Mouse (Mus musculus): ENCODE measurements around the gene Cftr. TPM values are rescaled to one million over a fixed set of nuclear protein-coding genes. Genes with fewer than 3 reads are reported as not detected.

Cftr gene
- polyA plus RNA-seq, 1 experiment from 2014 or later, result 0.41 TPM

GRCm38 (mm10) chr6:18225157-18225556 lies 54.7 kb downstream of the Cftr start:
- ATAC-seq (ENCODE audit: low FRiP score), result no peak
- no peak overlapping the region for H3K9ac ChIP-seq (replicated peaks)
- no peaks in the 10 kb centered on the region for H3K27me3 ChIP-seq (replicated peaks)
- no peaks in the 10 kb centered on the region for H3K4me1 ChIP-seq
- no peak overlapping the region for H3K27ac ChIP-seq (replicated peaks)
- H3K36me3 ChIP-seq, result no peaks in the 10 kb centered on the region
- H3K4me2 ChIP-seq, result no peak overlapping the region
- no peaks in the 10 kb centered on the region for H3K9me3 ChIP-seq (replicated peaks)
- 2% methylated on average over 3 of the region's 3 CpGs for WGBS
- H3K4me3 ChIP-seq (replicated peaks), result no peak overlapping the region

DNA sequence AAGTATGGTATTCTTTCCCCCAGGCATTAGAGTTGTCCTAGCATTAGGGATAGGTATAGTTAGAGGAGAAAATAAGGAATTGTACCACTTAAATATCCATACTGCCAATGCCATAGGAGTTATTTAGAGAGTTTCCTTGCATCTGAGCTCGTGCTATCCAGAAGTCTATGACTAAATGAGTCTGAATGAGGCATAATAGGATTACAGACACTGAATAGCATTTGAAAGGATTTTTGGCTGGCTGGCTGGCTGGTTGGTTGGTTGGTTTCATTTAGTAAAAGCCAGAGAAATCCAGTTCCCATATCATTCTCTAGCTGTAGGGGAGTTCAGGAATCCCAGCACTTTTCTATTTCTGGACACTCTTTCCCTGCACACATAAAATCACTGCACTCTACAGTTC lies 76.0 kb downstream of the Cftr start:
- H3K4me3 ChIP-seq (replicated peaks), result no peak overlapping the region
- WGBS, result 60% methylated on average over 1 of the region's 1 CpGs
- no peaks in the 10 kb centered on the region for H3K36me3 ChIP-seq
- ATAC-seq (ENCODE audit: low FRiP score), result no peak
- H3K9ac ChIP-seq (replicated peaks), result no peak overlapping the region
- no peak overlapping the region for H3K27ac ChIP-seq (replicated peaks)
- H3K9me3 ChIP-seq (replicated peaks), result no peaks in the 10 kb centered on the region
- H3K4me1 ChIP-seq, result no peaks in the 10 kb centered on the region
- H3K27me3 ChIP-seq (replicated peaks), result no peaks in the 10 kb centered on the region
- no peak overlapping the region for H3K4me2 ChIP-seq

- 49% methylated on average over 2 of the region's 2 CpGs for WGBS
- ATAC-seq (ENCODE audit: low FRiP score), result no peak
- Histone ChIP-seq H3K9ac (replicated peaks) (no peak overlapping the region), H3K4me3 (replicated peaks) (no peak overlapping the region), H3K4me2 (no peak overlapping the region), H3K27ac (replicated peaks) (no peak overlapping the region), H3K9me3 (replicated peaks) (no peaks in the 10 kb centered on the region), H3K4me1 (no peaks in the 10 kb centered on the region), H3K27me3 (replicated peaks) (no peaks in the 10 kb centered on the region), H3K36me3 (no peaks in the 10 kb centered on the region)
These were observed 77.5 kb downstream of the Cftr start for GRCm38 (mm10) chr6:18247891-18248463.

- ATAC-seq (ENCODE audit: low FRiP score), result no peak
- Histone ChIP-seq H3K9me3 (replicated peaks) (no peaks in the 10 kb centered on the region), H3K4me2 (no peak overlapping the region), H3K27ac (replicated peaks) (no peak overlapping the region), H3K4me3 (replicated peaks) (no peak overlapping the region), H3K9ac (replicated peaks) (no peak overlapping the region), H3K27me3 (replicated peaks) (no peaks in the 10 kb centered on the region), H3K36me3 (no peaks in the 10 kb centered on the region), H3K4me1 (no peaks in the 10 kb centered on the region)
- WGBS, result 32% methylated on average over 4 of the region's 4 CpGs
These were observed 78.0 kb downstream of the Cftr start for GRCm38 (mm10) chr6:18248464-18248863.

GRCm38 (mm10) chr6:18254586-18254985 lies 84.1 kb downstream of the Cftr start:
- no peak overlapping the region for H3K27ac ChIP-seq (replicated peaks)
- WGBS, result 33% methylated on average over 5 of the region's 5 CpGs
- no peaks in the 10 kb centered on the region for H3K4me1 ChIP-seq
- H3K9me3 ChIP-seq (replicated peaks), result no peaks in the 10 kb centered on the region
- H3K4me2 ChIP-seq, result no peak overlapping the region
- H3K4me3 ChIP-seq (replicated peaks), result no peak overlapping the region
- 0 out of 2 replicates have a peak, but pooled peaks cover 3% of the 10 kb centered on the region for H3K27me3 ChIP-seq (replicated peaks)
- H3K36me3 ChIP-seq, result no peaks in the 10 kb centered on the region
- no peak for ATAC-seq (ENCODE audit: low FRiP score)
- H3K9ac ChIP-seq (replicated peaks), result no peak overlapping the region

- no peak overlapping the region for H3K27ac ChIP-seq (replicated peaks)
- no peaks in the 10 kb centered on the region for H3K27me3 ChIP-seq (replicated peaks)
- no peak overlapping the region for H3K4me3 ChIP-seq (replicated peaks)
- H3K4me2 ChIP-seq, result no peak overlapping the region
- no peaks in the 10 kb centered on the region for H3K36me3 ChIP-seq
- ATAC-seq (ENCODE audit: low FRiP score), result no peak
- H3K9ac ChIP-seq (replicated peaks), result no peak overlapping the region
- no peaks in the 10 kb centered on the region for H3K4me1 ChIP-seq
- no peaks in the 10 kb centered on the region for H3K9me3 ChIP-seq (replicated peaks)
- WGBS, result 5% methylated on average over 1 of the region's 1 CpGs
These were observed 100.5 kb downstream of the Cftr start for GRCm38 (mm10) chr6:18270983-18271382.

- Histone ChIP-seq H3K9ac (replicated peaks) (no peak overlapping the region), H3K9me3 (replicated peaks) (no peaks in the 10 kb centered on the region), H3K27ac (replicated peaks) (no peak overlapping the region), H3K4me3 (replicated peaks) (no peak overlapping the region), H3K4me2 (no peak overlapping the region), H3K4me1 (no peaks in the 10 kb centered on the region), H3K27me3 (replicated peaks) (no peaks in the 10 kb centered on the region), H3K36me3 (no peaks in the 10 kb centered on the region)
- ATAC-seq (ENCODE audit: low FRiP score), result no peak
- WGBS, result 80% methylated on average over 2 of the region's 2 CpGs
These were observed 130.3 kb downstream of the Cftr start for GRCm38 (mm10) chr6:18300781-18301180.

- 83% methylated on average over 5 of the region's 5 CpGs for WGBS
- Histone ChIP-seq H3K4me1 (no peaks in the 10 kb centered on the region), H3K27me3 (replicated peaks) (no peaks in the 10 kb centered on the region), H3K27ac (replicated peaks) (no peak overlapping the region), H3K4me2 (no peak overlapping the region), H3K9me3 (replicated peaks) (no peaks in the 10 kb centered on the region), H3K4me3 (replicated peaks) (no peak overlapping the region), H3K9ac (replicated peaks) (no peak overlapping the region), H3K36me3 (no peaks in the 10 kb centered on the region)
- no peak for ATAC-seq (ENCODE audit: low FRiP score)
These were observed 131.6 kb downstream of the Cftr start for GRCm38 (mm10) chr6:18302105-18302504.

GRCm38 (mm10) chr6:18303228-18303627 lies 132.7 kb downstream of the Cftr start:
- no peak overlapping the region for H3K4me3 ChIP-seq (replicated peaks)
- no peaks in the 10 kb centered on the region for H3K9me3 ChIP-seq (replicated peaks)
- 54% methylated on average over 3 of the region's 3 CpGs for WGBS
- no peak for ATAC-seq (ENCODE audit: low FRiP score)
- no peaks in the 10 kb centered on the region for H3K4me1 ChIP-seq
- H3K36me3 ChIP-seq, result no peaks in the 10 kb centered on the region
- no peak overlapping the region for H3K9ac ChIP-seq (replicated peaks)
- no peak overlapping the region for H3K27ac ChIP-seq (replicated peaks)
- H3K4me2 ChIP-seq, result no peak overlapping the region
- H3K27me3 ChIP-seq (replicated peaks), result no peaks in the 10 kb centered on the region

DNA sequence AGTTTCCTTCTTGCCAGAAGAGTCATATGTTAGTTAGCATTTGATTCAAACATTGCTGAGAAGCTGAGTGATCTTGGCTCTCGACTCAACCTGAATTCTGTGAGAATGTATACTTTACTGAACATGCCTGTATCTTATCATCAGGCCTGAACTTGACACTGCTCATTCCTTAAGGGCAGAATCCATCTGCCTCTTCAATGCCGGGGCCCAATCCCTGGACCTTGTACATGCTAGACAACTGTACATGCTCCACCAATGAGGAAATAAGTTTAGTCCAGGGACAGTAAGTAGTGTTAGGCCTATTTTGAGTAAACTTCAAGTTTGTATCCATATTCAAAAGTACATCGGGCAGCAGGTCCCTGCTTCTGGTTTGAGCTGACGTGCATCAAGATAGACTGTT lies 134.6 kb downstream of the Cftr start:
- H3K36me3 ChIP-seq, result no peaks in the 10 kb centered on the region
- no peak overlapping the region for H3K27ac ChIP-seq (replicated peaks)
- H3K27me3 ChIP-seq (replicated peaks), result no peaks in the 10 kb centered on the region
- WGBS, result 95% methylated on average over 4 of the region's 4 CpGs
- no peak overlapping the region for H3K4me3 ChIP-seq (replicated peaks)
- H3K9me3 ChIP-seq (replicated peaks), result no peaks in the 10 kb centered on the region
- no peak for ATAC-seq (ENCODE audit: low FRiP score)
- H3K4me1 ChIP-seq, result no peaks in the 10 kb centered on the region
- H3K9ac ChIP-seq (replicated peaks), result no peak overlapping the region
- H3K4me2 ChIP-seq, result no peak overlapping the region

DNA sequence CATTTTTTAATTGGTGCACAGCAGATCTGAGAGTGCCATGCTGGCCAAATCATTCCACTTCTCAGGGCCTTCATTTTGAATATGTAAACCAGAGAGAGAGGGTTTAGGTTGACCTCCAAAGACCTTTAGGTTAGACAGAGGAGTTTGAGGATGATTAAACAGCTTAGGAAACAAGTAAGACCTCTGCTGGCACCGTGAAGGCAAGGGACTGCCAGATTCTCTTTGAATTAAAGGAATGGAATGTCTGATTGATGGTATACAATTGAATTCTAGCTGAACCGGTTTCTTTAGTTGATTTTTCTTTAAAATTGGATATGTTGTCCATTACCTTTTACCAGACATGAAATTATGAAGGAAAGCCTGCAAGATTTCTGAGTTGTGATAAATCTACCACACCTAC lies 140.5 kb downstream of the Cftr start:
- Histone ChIP-seq H3K9ac (replicated peaks) (no peak overlapping the region), H3K27me3 (replicated peaks) (no peaks in the 10 kb centered on the region), H3K4me2 (no peak overlapping the region), H3K36me3 (no peaks in the 10 kb centered on the region), H3K9me3 (replicated peaks) (no peaks in the 10 kb centered on the region), H3K4me3 (replicated peaks) (no peak overlapping the region), H3K27ac (replicated peaks) (no peak overlapping the region), H3K4me1 (no peaks in the 10 kb centered on the region)
- WGBS, result 38% methylated on average over 2 of the region's 2 CpGs
- no peak for ATAC-seq (ENCODE audit: low FRiP score)

GRCm38 (mm10) chr6:18314365-18314943 lies 144.0 kb downstream of the Cftr start:
- ATAC-seq (ENCODE audit: low FRiP score), result no peak
- Histone ChIP-seq H3K9me3 (replicated peaks) (no peaks in the 10 kb centered on the region), H3K4me1 (no peaks in the 10 kb centered on the region), H3K4me3 (replicated peaks) (no peak overlapping the region), H3K4me2 (no peak overlapping the region), H3K36me3 (no peaks in the 10 kb centered on the region), H3K27me3 (replicated peaks) (no peaks in the 10 kb centered on the region), H3K27ac (replicated peaks) (no peak overlapping the region), H3K9ac (replicated peaks) (no peak overlapping the region)
- WGBS, result 85% methylated on average over 3 of the region's 3 CpGs
